In genomic region chr12:46075789-46076217, GRCm38 (mm10) we compare ENCODE assay signal across 17 mouse cellular contexts.
DNase-seq lines count a peak whose midpoint lies in the region; ATAC-seq lines count a peak whose summit lies in the region.
"Had no signal": no experiment of that assay in that cellular context is flagged by ENCODE, and none has a peak within 500 bp of the region (broad histone marks: within the 10 kb centered on the region; RNA-seq: fewer than 3 reads in every experiment).

No protein-coding gene starts in this region.

- H3K9me3 ChIP-seq in hindbrain, embryonic 12.5 days (replicated peaks), result no peaks in the 10 kb centered on the region
- H3K9me3 ChIP-seq in midbrain, embryonic 16.5 days (replicated peaks; ENCODE audit: control insufficient read depth, low read length, poor library complexity, severe bottlenecking), result no peaks in the 10 kb centered on the region
- no peaks in the 10 kb centered on the region for H3K9me3 ChIP-seq in kidney, embryonic 15.5 days (replicated peaks)
- H3K9me3 ChIP-seq: neural tube, embryonic 13.5 days had no signal

- ATAC-seq in hindbrain, embryonic 12.5 days (ENCODE audit: low FRiP score), result no peak
- peak; percentile 89 for ATAC-seq in midbrain, embryonic 16.5 days
- ATAC-seq in kidney, embryonic 15.5 days (replicated peaks; ENCODE audit: low FRiP score), result no peak

- H3K36me3 ChIP-seq in hindbrain, embryonic 12.5 days, result no peaks in the 10 kb centered on the region
- no peaks in the 10 kb centered on the region for H3K36me3 ChIP-seq in midbrain, embryonic 16.5 days (ENCODE audit: control insufficient read depth, insufficient read depth, low read length)
- H3K36me3 ChIP-seq in kidney, embryonic 15.5 days, result no peaks in the 10 kb centered on the region
- H3K36me3 ChIP-seq: neural tube, embryonic 13.5 days had no signal

- WGBS in hindbrain, embryonic 12.5 days, result 68% methylated on average over 11 of the region's 11 CpGs
- 49% methylated on average over 11 of the region's 11 CpGs for WGBS in midbrain, embryonic 16.5 days
- WGBS in kidney, embryonic 15.5 days, result 91% methylated on average over 11 of the region's 11 CpGs

- no peaks in the 10 kb centered on the region for H3K4me1 ChIP-seq in hindbrain, embryonic 12.5 days
- H3K4me1 ChIP-seq in midbrain, embryonic 16.5 days (ENCODE audit: control insufficient read depth, insufficient read depth, low read length), result no peaks in the 10 kb centered on the region; the same call in 1 of the 2 replicates
- no peaks in the 10 kb centered on the region for H3K4me1 ChIP-seq in kidney, embryonic 15.5 days
- H3K4me1 ChIP-seq: neural tube, embryonic 13.5 days had no signal

- no peak overlapping the region for H3K4me3 ChIP-seq in hindbrain, embryonic 12.5 days
- no peak overlapping the region for H3K4me3 ChIP-seq in midbrain, embryonic 16.5 days (ENCODE audit: low read depth, low read length)
- H3K4me3 ChIP-seq in kidney, embryonic 15.5 days (replicated peaks), result no peak overlapping the region
- H3K4me3 ChIP-seq: neural tube, embryonic 13.5 days had no signal

- peak; percentile 2 for DNase-seq in embryo, embryonic 11 days
- no peak for DNase-seq in embryo, embryonic 10 days (ENCODE audit: low spot score)
- peak; percentile 24 to 33 for DNase-seq in right cerebral cortex, postnatal 10 days (ENCODE audit: low spot score in 2 of 2)
- DNase-seq in right cerebral cortex, postnatal 14 days, result no peak
- DNase-seq in kidney, adult 8-10 months, result no peak
- DNase-seq: adrenal gland, adult 8-10 months; cerebellum, adult 9-11 months; gastrocnemius, postnatal 14 days; kidney, adult 2 months; kidney, postnatal 36 days; liver; lung, adult 18-20 months had no signal

- H3K9ac ChIP-seq in hindbrain, embryonic 12.5 days, result no peak overlapping the region
- no peak overlapping the region for H3K9ac ChIP-seq in midbrain, embryonic 16.5 days (ENCODE audit: low read depth, low read length)
- H3K9ac ChIP-seq in kidney, embryonic 15.5 days, result no peak overlapping the region
- H3K9ac ChIP-seq: neural tube, embryonic 13.5 days had no signal

- H3K27me3 ChIP-seq in hindbrain, embryonic 12.5 days, result no peaks in the 10 kb centered on the region
- H3K27me3 ChIP-seq in midbrain, embryonic 16.5 days (ENCODE audit: control insufficient read depth, insufficient read depth, low read depth, low read length), result no peaks in the 10 kb centered on the region
- H3K27me3 ChIP-seq in kidney, embryonic 15.5 days, result no peaks in the 10 kb centered on the region
- H3K27me3 ChIP-seq: neural tube, embryonic 13.5 days had no signal

- H3K27ac ChIP-seq in hindbrain, embryonic 12.5 days, result 0 out of 2 replicates have a peak overlapping the region, but pooled peaks have one; percentile 5
- peak overlapping the region; percentile 68 for H3K27ac ChIP-seq in midbrain, embryonic 16.5 days (ENCODE audit: low read length)
- H3K27ac ChIP-seq in kidney, embryonic 15.5 days, result no peak overlapping the region
- H3K27ac ChIP-seq: macrophage had no signal

- H3K4me2 ChIP-seq in hindbrain, embryonic 12.5 days (replicated peaks), result no peak overlapping the region
- no peak overlapping the region for H3K4me2 ChIP-seq in midbrain, embryonic 16.5 days (ENCODE audit: low read length)
- no peak overlapping the region for H3K4me2 ChIP-seq in kidney, embryonic 15.5 days
- H3K4me2 ChIP-seq: neural tube, embryonic 13.5 days had no signal

Comparison
In these comparisons a context has a peak if more than half of its experiments do, and no peak if none do; other contexts are left out.
1. DNase-seq: peak in embryo, embryonic 11 days (single experiment) and right cerebral cortex, postnatal 10 days (2 of 2); none in embryo, embryonic 10 days (single experiment), right cerebral cortex, postnatal 14 days (single experiment) and kidney, adult 8-10 months (0 of 2).